ENCODE assay signal across 10 mouse cellular contexts in the genomic region with DNA sequence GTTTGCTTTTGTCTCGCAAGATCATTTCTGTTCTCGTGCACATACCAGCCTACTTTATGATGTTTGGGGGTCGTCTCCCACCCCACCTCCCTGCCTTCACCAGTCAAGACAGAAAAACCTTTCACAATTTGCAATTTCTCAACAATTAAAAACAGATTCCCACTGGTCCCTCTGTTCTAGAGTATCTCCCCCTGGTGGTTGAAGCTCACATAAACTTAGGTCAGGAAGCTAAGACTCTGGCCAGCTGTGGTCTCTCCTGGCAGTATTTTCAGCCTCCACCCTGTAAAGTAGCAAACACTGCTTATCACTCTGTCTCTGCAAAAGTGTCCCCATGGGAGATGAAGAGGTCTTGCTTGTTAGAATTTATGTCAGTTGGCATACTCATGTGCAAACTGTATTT. TPM values are rescaled to one million over a fixed set of nuclear protein-coding genes. Genes with fewer than 3 reads are reported as not detected.
DNase-seq lines count a peak whose midpoint lies in the region; ATAC-seq and TF ChIP-seq lines count a peak whose summit lies in the region.
"Had no signal": no experiment of that assay in that cellular context is flagged by ENCODE, and none has a peak within 500 bp of the region (broad histone marks: within the 10 kb centered on the region; RNA-seq: fewer than 3 reads in every experiment).

No protein-coding gene starts in this region.

- H3K27me3 ChIP-seq in forebrain, postnatal 0 days (ENCODE audit: insufficient read depth, low read length) = no peaks in the 10 kb centered on the region
- no peaks in the 10 kb centered on the region for H3K27me3 ChIP-seq in forebrain, embryonic 16.5 days (replicated peaks; ENCODE audit: control insufficient read depth, insufficient read depth, low read length)

- WGBS in forebrain, postnatal 0 days = 74% methylated on average over 3 of the region's 3 CpGs
- 65% methylated on average over 3 of the region's 3 CpGs for WGBS in forebrain, embryonic 16.5 days

- peak; percentile 10 for DNase-seq in forebrain, postnatal 0 days
- peak; percentile 70 for DNase-seq in 3T3-L1 (ENCODE audit: low read depth, low spot score)
- peak; percentile 20 for DNase-seq in c-Kit-positive CD71-positive TER-119-positive erythroid progenitor cells, embryonic 14.5 days (ENCODE audit: low spot score)
- peak; percentile 62 for DNase-seq in retina, embryonic 14.5 days (ENCODE audit: low spot score)
- no peak for DNase-seq in cerebellum, adult 9-10 months
- DNase-seq in layer of hippocampus, postnatal 10 days (ENCODE audit: low spot score in 2 of 2) = no peak

- H3K4me2 ChIP-seq in forebrain, postnatal 0 days (ENCODE audit: low read depth) = no peak overlapping the region
- no peak overlapping the region for H3K4me2 ChIP-seq in forebrain, embryonic 16.5 days (ENCODE audit: low read length)

- peaks cover 45% of the 10 kb centered on the region for H3K36me3 ChIP-seq in forebrain, postnatal 0 days (ENCODE audit: insufficient read depth)
- peaks cover 2% of the 10 kb centered on the region; the same call in 1 of the 2 replicates for H3K36me3 ChIP-seq in forebrain, embryonic 16.5 days (ENCODE audit: control insufficient read depth, insufficient read depth)

- H3K27ac ChIP-seq in forebrain, postnatal 0 days (ENCODE audit: low read depth, low read length) = no peak overlapping the region
- H3K27ac ChIP-seq in forebrain, embryonic 16.5 days (ENCODE audit: low read length) = no peak overlapping the region

- no peak overlapping the region for H3K4me3 ChIP-seq in forebrain, postnatal 0 days (ENCODE audit: low read depth, low read length)
- H3K4me3 ChIP-seq in forebrain, embryonic 16.5 days (replicated peaks; ENCODE audit: low read length) = no peak overlapping the region

- peak; percentile 63 for TF ChIP-seq CTCF in forebrain, postnatal 0 days (IDR thresholded peaks at IDR 0.05; ENCODE audit: low read depth)

- no peak overlapping the region for H3K9ac ChIP-seq in forebrain, postnatal 0 days
- H3K9ac ChIP-seq in forebrain, embryonic 16.5 days (replicated peaks; ENCODE audit: low read depth, low read length) = no peak overlapping the region

- no peaks in the 10 kb centered on the region for H3K4me1 ChIP-seq in forebrain, postnatal 0 days (ENCODE audit: insufficient read depth)
- H3K4me1 ChIP-seq in forebrain, embryonic 16.5 days (replicated peaks; ENCODE audit: control insufficient read depth, insufficient read depth, low read length) = no peaks in the 10 kb centered on the region

- no peak for ATAC-seq in forebrain, postnatal 0 days
- ATAC-seq in forebrain, embryonic 16.5 days = no peak
- ATAC-seq in inflammation-experienced regulatory T-cells, adult 6 months = peak; percentile 43

- no peaks in the 10 kb centered on the region for H3K9me3 ChIP-seq in forebrain, postnatal 0 days (ENCODE audit: low read length)
- no peaks in the 10 kb centered on the region for H3K9me3 ChIP-seq in forebrain, embryonic 16.5 days (ENCODE audit: control insufficient read depth, low read length)

RNA-seq across cellular contexts. Expression of a gene that starts 32.8 kb away (rescaled TPM):
- total RNA-seq in forebrain, postnatal 0 days (2014; rRNA removed) = 0.43 TPM in 1 of 2 replicates, not detected in the other
- not detected in 2 replicates for polyA plus RNA-seq in forebrain, postnatal 0 days (2015; fragmentation: Nextera tagmentation; extraction: Ambion mirVana)
- polyA plus RNA-seq in forebrain, embryonic 16.5 days (2015; fragmentation: Nextera tagmentation; extraction: Ambion mirVana) = not detected in 2 replicates
- not detected for polyA plus RNA-seq in inflammation-experienced regulatory T-cells, adult 6 months (2017; shearing (Covaris generic))
- total RNA-seq in layer of hippocampus, postnatal 10 days (2021) = not detected
- total RNA-seq: ES-E14 had no signal
- polyA plus RNA-seq: heart, embryonic 14.5 days had no signal

RNA-seq across cellular contexts. Expression of a gene that starts 37.2 kb away (rescaled TPM):
- total RNA-seq in forebrain, postnatal 0 days (2014; rRNA removed) = 9.8 and 12.2 TPM in 2 replicates
- polyA plus RNA-seq in forebrain, postnatal 0 days (2015; fragmentation: Nextera tagmentation; extraction: Ambion mirVana) = 5.2 and 9.7 TPM in 2 replicates
- polyA plus RNA-seq in forebrain, embryonic 16.5 days (2015; fragmentation: Nextera tagmentation; extraction: Ambion mirVana) = 11.3 and 16.5 TPM in 2 replicates
- polyA plus RNA-seq in inflammation-experienced regulatory T-cells, adult 6 months (2017; shearing (Covaris generic)) = 1 to 10 TPM; 7.1 to 9.2 (median 8.4) TPM
- 10 to 100 TPM; 10.8 to 11.0 TPM for total RNA-seq in layer of hippocampus, postnatal 10 days (2021)

Comparison
In these comparisons a context has a peak if more than half of its experiments do, and no peak if none do; other contexts are left out.
1. DNase-seq: peak in forebrain, postnatal 0 days (single experiment), 3T3-L1 (single experiment), c-Kit-positive CD71-positive TER-119-positive erythroid progenitor cells, embryonic 14.5 days (single experiment) and retina, embryonic 14.5 days (single experiment); none in cerebellum, adult 9-10 months (single experiment) and layer of hippocampus, postnatal 10 days (0 of 2).